Mouse (Mus musculus) brain, adult 10 weeks (tissue): ENCODE results near the gene Ccdc12. TPM values are rescaled to one million over a fixed set of nuclear protein-coding genes. Genes with fewer than 3 reads are reported as not detected.

Experiments
- polyA plus RNA-seq: library from polyadenylated mRNA; stranded (reverse); fragments of 350-450 nt; fragmentation: Illumina TruSeq; extraction: RNeasy Lipid Tissue Mini Kit (QIAGEN cat#74804); gene quantifications from one replicate; pipeline ENCODE4 v1.2.3, GENCODE M21; 2015; ENCODE audit warnings: low read depth, low replicate concordance

The Ccdc12 gene
- polyA plus RNA-seq = 76.8 TPM

GRCm38 (mm10) chr9:110656249-110657221 is at the start of gene Ccdc12:
Gene Ccdc12 (plus strand): TSS chr9:110656503.

GRCm38 (mm10) chr9:110624361-110625166 is 31.7 kb upstream of the Ccdc12 start, which contains the start of gene Nradd:
Gene Nradd (minus strand): TSS chr9:110624452.

GRCm38 (mm10) chr9:110653655-110654461 is 2.4 kb upstream of the Ccdc12 start, which contains the start of gene Nbeal2:
Gene Nbeal2 (minus strand): TSS chr9:110654161.

GRCm38 (mm10) chr9:110741711-110742294 is 85.5 kb downstream of the Ccdc12 start, which contains the start of gene Myl3:
Gene Myl3 (plus strand): TSS chr9:110741861.

GRCm38 (mm10) chr9:110746961-110747360 is 90.7 kb downstream of the Ccdc12 start, which contains the start of gene Pth1r:
Gene Pth1r (minus strand): TSS chr9:110747145.

Other genes starting within 250 kb of the Ccdc12 start
- 35.9 TPM for gene Ptpn23, start 248.3 kb upstream of the Ccdc12 start, polyA plus RNA-seq
- gene Ngp, start 236.8 kb upstream of the Ccdc12 start, polyA plus RNA-seq = 0.91 TPM
- 19.6 TPM for gene Klhl18, start 179.8 kb upstream of the Ccdc12 start, polyA plus RNA-seq
- 4.1 TPM for gene Kif9, start 179.5 kb upstream of the Ccdc12 start, polyA plus RNA-seq
- 37.7 TPM for gene Setd2, start 123.9 kb upstream of the Ccdc12 start, polyA plus RNA-seq
- 4.7 TPM for gene Nradd, start 32.1 kb upstream of the Ccdc12 start, polyA plus RNA-seq
- gene Nbeal2, start 2.3 kb upstream of the Ccdc12 start, polyA plus RNA-seq = 4.8 TPM
- gene Myl3, start 85.4 kb downstream of the Ccdc12 start, polyA plus RNA-seq = not detected
- 6.1 TPM for gene Pth1r, start 90.6 kb downstream of the Ccdc12 start, polyA plus RNA-seq
- not detected for gene Prss42, start 141.7 kb downstream of the Ccdc12 start, polyA plus RNA-seq
- gene Prss44, start 157.5 kb downstream of the Ccdc12 start, polyA plus RNA-seq = not detected
- 0.37 TPM for gene Prss43, start 170.2 kb downstream of the Ccdc12 start, polyA plus RNA-seq
- gene Prss45, start 178.1 kb downstream of the Ccdc12 start, polyA plus RNA-seq = 0.79 TPM
- not detected for gene Prss46, start 188.0 kb downstream of the Ccdc12 start, polyA plus RNA-seq
- gene Prss50, start 201.5 kb downstream of the Ccdc12 start, polyA plus RNA-seq = 0.62 TPM
- 7.3 TPM for gene Als2cl, start 223.4 kb downstream of the Ccdc12 start, polyA plus RNA-seq
- gene Tmie, start 223.6 kb downstream of the Ccdc12 start, polyA plus RNA-seq = 5.3 TPM